Mouse (Mus musculus) ES-CJ7 (cell line): ENCODE data around the gene Add1.
A peak's percentile ranks its signal among the peaks of the same experiment; 100 is the strongest.
"Not testable (repeated sequence)": the region's sequence is repeated elsewhere in the genome, so short reads cannot be mapped to it uniquely, and the experiment has no call there.

Source experiments
- DNase-seq: peaks from one replicate; pipeline ENCODE4 v3.0.0; 2011; ENCODE audit warnings: low read depth, low spot score

Add1 gene

DNA sequence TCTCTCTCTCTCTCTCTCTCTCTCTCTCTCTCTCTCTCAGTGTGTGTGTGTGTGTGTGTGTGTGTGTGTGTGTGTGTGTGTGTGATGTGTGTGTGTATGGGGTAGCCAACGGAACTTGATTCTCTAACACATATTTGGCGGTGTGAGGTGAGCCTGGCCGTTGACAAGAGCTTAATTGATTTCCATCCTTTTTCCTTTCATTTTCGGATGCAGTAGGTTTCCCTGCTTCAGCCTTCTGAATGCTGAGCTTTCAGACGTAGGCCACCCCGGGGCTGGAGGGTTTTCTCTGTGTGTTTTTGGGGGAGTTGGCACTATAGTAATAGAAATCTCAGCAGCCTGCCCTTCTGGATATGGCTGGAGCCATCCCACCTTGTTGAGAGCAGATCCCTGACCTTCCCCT, 23.2 kb upstream of the Add1 start:
- no peak for DNase-seq

DNA sequence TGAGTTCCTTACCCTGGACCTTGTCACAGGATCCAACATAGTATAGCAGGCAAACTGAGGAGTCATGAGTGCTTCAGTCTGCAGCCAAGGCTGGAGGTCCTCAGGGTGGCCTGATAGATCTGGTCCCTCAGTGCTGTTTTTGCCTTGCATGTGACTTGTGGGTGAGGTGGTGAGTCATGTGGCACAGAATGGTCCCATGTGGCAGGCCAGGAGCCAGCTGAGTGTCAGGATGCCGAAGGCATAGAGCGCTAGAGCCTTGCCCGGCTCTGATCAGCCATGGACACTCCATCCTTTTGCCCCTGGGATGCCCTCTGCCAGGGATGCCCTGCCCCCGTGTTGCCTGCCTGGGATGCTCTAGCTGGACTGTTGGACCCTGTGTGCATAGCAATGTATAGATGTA, 21.6 kb upstream of the Add1 start:
- no peak for DNase-seq

DNA sequence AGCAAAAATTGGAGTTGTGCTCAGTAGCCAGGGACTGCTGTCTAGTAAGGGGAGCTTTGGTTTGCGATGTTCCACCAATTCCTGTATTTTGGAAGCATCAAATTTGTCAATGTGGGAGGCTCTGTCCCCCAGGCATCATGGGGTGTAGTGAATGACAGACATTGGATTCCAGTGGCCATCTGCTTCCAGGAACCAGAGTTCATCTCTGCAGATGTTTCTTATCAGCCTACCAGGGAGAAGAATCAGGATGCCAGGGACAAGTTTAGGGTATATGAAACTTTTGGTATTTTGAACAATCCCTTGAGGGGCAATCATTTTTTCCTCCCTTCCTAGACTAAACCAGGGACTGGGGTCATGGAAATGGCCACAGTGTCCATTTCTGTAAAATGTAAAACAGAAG, 9.6 kb upstream of the Add1 start:
- no peak for DNase-seq

DNA sequence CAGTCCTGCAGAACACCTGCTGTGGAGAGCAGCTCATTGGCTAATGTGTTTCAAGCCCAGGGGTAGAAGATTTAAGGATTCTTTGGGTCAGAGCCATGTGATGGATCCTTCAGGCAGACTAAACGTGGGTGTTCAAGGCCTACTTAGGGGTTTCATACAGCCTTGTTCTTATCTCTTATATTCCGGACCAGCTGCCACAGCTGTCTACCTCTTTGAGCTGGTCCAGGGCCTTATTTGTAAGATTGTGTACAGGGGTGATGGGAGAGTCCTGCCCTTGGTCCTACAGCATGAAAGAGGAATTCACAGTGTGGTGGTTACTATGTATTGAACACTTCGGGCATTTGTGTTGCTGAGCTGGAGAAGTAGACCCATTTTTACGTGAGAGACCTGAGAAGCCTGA, 9.2 kb upstream of the Add1 start:
- DNase-seq, result no peak

DNA sequence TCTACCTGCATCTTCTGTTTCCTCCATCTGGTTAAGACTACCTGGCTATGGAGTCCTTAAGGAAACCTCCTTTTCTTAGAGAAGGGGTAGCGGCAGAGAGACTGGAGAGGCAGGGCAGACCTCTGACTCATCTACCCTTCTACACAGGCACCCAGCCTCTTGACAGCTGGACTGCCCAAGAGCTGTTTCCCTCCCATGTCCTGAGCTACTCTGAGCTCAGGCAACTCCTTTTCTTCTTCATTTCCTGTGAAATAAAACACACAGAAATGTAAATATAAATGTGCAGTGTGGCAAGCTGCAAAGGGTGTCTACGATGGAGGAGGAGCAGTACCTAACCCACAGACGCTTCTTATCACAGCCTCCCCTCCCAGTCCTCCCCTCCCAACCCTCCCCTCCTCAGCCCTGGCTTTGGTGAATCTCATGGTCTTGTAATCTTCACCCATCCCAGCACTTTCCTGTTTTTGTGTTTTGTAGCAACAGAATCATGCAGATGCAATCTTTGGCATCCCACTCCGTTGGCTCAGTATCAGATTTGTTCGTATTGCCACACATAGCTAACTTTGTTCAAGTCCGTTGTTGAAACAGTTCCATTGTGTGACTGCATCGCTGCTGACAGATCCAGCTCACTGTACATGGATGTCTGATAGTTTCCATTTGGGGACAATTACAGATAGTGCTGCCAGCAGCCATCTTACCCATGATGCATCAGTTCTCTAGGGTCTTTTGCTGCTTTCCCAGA, 7.8 kb upstream of the Add1 start:
- no peak for DNase-seq

DNA sequence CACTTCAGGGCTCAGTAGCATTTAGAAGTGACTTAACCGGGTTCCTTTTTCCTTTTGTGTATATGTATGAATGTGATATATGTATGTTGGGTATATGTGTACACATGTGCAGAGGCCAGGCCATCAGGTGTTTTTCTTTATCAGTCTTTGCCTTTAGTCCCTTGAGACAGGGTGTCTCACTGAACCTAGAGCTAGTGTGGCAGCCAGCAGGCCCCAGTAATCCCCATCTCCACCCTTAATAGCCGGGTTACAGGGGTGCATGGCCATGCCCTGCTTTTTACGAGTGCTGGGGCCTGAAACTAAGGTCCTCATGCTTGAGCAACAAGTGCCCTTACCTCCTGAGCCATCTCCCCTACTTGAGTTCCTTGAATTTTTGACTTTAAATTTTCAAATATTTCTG, 1.9 kb upstream of the Add1 start:
- no peak for DNase-seq

DNA sequence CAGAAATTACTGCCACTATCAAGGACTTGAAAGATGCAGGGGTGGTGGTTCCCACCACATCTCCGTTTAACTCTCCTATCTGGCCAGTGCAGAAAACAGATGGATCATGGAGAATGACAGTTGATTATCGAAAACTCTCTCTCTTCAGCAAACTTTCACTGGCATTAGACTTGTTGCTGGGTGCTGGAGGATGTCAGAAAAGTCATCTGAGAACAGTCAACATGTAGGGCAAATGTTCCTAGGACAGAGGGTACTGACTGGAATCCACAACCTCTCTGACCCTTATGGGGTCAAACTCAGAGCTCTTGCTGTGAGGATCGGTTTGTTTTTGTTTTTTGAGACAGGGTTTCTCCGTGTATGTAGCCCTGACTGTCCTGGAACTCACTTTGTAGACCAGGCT, 896 bp upstream of the Add1 start:
- DNase-seq, result not testable (repeated sequence)

DNA sequence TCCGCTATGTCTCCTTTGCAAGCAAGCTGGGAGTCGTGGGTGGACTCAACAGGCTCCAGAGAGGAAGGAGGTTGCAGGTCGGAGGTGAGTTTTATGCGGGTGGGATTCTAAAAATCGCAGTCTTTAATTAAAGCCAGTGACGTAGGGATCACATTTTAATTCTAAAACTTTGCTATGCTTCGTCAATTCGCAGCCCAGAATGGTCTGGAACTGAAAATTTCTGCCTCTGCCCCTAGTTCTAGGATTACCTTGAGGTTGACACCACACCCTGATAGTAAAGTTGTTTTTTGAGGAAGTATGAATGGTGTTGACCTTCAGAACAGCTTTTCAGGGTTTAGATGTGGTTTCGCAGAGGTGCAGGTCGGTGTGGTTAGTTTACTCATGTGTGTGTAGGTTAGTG, 1.3 kb downstream of the Add1 start:
- DNase-seq, result no peak

DNA sequence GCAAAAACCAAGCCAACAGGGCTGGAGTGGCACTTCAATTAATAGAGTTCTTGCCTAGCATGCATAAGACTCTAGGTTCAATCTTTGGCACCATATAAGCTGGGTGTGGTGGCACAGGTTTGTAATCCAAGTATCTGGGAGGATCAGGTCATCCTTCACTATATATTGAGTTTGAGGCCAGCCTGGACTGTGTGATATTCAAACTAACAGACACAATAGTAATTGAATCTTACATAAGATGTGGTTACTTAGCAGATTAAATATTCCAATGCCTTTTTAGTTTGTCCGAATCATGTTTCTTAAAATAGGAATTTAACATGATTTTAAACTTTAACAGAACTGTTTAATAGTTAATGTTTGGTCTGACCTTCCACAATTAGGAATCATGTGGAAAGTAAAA, 2.8 kb downstream of the Add1 start:
- DNase-seq, result no peak

DNA sequence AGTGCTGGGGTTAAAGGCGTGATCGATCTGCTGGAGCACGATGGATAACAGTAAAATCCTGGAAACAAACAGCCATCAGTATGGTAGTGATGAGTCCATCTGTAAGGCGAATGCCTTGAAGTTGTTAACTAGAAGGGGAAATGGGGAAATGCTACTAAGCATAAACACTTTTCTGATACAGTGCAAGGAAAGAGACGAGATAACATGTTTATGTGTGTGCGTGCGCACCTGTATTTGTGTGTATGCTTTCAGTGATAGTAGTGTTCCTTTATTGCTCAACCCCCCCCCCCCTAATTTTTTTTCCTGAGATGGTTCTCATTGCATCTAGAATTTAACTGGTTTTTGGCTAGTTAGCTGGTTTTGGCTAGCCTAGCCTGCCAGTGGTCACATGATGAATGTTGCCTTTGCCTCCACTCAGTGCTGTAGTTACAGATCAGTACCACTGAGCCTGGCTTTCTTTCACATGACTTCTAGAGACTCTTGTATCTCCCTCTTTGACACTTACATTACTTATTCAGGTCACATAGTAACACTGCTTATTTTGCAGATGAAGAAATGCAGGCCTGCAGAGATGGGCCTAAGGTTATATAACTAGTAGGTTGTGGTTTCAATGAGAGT, 4.7 kb downstream of the Add1 start:
- DNase-seq, result peak; percentile 48

DNA sequence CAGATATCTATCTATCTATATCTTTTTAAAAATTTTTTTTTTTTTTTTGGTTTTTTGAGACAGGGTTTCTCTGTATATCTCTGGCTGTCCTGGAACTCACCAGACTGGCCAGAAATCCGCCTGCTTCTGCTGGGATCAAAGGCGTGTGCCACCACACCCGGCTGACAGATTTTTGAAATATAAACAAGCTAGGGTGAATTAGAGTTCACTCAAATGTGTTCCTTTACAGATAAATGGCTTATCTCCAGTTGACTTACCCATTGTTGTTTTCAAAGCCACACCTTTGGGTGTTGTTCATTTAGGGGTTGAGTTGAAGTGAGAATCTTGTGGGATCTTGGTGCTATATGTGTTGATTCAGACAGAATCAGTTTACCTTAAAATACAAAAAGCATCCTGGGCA, 5.9 kb downstream of the Add1 start:
- DNase-seq, result no peak

DNA sequence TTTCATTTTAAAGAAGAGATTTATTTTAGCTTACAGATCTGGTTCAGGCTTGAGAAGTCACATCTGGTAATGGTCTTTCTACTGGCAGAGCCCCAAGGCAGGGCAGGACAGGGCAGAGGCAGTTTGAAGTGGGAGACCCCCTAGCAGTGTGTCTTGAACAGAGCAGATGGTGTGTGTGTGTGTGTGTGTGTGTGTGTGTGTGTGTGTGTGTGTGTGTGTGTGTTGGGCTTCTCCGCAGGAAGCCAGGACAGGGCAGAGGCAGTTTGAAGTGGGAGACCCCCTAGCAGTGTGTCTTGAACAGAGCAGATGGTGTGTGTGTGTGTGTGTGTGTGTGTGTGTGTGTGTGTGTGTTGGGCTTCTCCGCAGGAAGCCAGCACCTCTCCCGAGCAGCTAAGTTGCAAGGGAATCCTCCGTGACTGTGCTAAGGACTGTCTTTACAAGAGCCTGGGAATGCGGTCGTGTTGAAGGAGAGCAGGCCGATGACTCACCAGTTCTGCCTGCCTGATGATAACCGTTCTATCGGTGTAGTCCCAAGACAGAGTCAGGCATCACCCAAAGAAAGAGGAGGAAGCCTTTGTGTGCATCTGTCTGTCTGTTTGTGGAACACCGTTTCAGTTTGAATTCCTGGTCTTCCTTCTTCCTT, 8.3 kb downstream of the Add1 start:
- DNase-seq, result peak; percentile 58

DNA sequence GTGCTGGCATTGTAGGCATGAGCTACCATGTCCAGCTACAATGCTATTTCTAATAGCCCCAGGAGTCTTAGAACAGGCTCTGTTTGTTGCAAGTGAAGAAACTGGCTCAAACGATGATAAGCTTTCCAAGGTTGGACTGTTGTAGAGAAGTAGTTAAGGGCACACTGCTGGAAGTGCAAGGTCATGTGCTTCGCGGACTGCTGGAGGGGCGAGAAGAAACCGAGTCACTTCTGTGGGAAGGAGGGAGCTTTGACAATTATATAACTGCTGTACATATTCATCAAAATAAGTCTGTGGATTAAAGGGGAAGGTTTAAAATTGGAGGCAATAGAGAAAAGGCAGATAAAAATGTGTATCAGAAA, 8.8 kb downstream of the Add1 start:
- DNase-seq, result peak; percentile 16

DNA sequence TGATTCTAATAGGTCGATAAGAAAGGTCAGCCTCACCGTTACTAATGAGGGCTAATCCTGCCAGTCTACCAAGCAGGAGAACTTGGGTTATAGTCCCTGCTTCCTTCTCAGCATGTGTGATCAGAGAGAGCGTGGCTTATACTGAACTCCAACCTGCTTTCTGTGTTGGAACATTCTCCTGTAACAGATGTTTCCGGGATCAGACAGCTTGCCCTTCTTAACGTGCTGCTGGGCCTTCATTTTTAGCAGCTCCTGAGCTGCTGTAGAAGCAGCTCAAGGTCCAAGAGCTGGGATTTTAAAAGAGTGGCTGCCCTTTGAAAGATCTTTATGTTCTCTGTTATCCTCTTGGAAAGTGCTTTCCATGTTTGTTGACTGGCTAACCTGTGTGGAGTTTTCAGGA, 11.8 kb downstream of the Add1 start:
- no peak for DNase-seq

DNA sequence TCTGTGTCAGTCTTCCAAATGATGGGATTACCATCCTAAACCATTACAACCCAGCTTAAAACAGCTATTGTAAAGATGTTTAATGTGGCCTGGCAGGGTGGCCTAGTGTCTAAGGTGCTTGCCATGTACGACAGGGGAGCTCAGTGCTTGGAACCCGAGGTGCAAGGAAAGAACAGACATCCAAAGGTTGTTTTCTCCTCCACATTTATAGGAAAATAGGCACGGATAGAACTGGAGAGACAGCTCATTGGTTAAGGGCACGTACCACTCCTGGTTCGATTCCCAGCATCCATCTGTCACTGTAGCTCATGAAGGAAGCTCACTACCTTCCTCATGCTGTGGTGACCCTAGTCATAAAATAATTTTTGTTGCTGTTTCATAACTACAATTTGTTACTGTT, 14.4 kb downstream of the Add1 start:
- no peak for DNase-seq

DNA sequence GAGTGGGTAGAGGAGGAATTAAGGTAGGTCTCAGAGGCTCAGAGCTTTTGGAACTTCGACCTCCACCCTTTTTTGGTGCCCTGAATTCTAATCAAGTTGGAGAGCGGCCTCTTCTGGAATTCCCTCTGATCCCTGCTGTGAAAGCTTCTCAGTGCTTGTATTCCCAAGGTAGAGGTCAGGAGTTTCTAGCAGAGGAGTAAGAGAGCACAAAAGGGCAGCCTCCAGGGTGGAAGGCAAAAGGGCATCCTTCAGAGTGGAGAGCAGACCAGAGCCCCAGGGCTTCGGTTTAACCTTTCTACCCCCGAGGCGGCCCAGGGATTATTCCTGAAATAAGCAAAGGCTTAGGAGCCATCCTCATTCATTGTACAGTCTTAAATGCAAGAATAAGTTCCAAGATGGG, 16.6 kb downstream of the Add1 start:
- peak; percentile 84 for DNase-seq

DNA sequence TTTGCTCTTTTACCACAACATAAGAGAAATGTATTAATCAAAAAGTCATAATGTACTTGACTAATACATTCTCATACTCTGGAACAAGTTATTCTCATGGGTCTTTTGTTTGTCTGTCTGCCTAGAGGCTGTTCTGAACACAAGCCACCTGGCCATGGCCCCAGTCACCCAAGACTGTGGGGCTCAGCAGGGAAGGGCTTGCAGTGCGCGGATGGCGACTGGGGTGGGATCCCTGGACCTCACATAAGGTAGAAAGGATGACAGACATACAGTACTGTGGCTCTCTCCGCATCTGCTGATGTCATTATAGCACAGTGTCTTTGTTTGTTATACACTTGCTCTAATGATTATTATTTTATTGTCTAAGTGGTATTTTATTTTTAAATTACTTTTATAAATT, 17.2 kb downstream of the Add1 start:
- no peak for DNase-seq

DNA sequence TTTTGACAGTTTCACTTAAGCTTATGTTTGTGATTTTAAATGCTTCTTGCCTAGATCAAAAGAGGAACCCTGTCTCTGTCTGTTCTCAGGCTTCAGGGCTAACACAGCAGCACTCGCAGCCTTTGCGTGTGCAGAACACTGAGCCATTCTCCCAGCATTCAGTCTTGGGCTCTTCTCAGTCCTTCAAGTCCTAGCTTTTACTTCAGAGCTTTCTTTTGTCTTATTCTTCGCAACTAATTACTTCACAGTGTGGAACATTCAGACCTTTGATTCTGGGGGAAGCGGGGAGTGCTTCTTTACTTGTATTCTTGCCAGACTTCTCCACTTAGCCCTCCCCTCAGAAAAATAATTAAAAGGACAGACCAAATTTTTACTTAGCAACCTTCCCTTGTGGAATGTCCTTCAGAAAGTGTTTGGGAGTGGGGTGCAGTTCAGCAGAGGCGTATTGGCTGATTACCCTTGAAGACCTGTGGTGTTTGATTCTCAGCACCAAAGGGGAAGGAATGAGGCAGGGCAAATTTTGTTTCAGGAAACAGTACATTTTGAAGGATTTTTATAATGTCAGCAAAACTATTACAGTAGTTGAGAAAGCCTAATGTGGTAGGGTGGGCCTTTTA, 18.0 kb downstream of the Add1 start:
- peak; percentile 23 for DNase-seq

DNA sequence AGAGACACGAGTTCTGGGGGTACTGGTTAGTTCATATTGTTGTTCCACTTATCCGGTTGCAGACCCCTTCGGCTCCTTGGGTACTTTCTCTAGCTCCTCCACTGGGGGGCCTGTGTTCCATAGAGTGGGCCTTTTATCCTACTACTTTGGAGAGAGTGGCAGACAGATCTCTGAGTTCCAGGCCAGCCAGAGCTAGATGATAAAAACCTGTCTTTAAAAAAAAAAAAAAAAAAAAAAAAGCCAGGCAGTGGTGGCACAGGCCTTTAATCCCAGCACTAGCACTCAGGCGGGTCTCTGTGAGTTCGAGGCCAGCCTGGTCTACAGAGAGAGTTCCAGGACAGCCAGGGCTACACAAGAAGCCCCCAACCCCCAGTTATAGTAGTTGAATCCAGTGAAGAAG, 18.8 kb downstream of the Add1 start:
- peak; percentile 22 for DNase-seq

DNA sequence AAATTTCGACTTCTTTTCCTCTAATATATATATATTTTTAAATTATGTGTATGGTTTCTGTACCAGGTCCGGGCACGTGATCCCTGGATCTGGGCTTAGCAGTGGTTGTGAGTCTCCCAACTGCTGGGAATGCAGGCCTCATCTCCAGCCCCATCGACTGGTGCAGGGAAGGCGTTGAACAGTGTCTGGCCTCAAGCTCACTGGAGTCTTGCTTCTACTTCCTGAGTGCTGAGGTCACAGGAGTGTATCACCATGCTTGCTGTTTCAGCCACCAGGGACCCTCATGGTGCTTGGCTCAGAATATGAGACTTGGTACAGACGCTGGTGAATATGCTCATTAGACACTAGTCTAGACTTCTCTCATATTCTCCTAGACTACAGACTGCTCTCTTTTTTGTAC, 19.2 kb downstream of the Add1 start:
- peak; percentile 39 for DNase-seq

DNA sequence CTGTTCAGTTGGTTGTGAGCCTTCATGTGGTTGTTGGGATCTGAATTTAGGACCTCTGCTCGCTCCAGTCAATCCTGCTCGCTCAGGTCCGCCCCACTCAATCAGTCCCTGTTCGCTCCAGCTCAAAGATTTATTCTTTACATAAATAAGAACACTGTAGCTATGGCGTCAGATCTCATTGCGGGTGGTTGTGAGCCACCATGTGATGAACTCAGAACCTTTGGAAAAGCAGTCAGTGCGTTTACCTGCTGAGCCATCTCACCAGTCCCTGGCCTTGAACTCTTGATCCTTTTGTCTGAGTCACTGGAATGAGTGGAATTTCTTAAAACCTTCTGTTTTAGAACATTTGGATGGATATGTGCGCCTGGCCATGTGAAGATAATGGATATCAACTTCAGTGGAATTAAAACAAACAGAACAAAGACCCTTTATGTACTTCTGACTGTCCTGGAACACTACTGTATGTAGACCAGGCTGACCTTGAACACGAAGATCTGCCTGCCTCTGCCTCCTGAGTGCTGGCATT, 19.8 kb downstream of the Add1 start:
- peak; percentile 89 for DNase-seq

DNA sequence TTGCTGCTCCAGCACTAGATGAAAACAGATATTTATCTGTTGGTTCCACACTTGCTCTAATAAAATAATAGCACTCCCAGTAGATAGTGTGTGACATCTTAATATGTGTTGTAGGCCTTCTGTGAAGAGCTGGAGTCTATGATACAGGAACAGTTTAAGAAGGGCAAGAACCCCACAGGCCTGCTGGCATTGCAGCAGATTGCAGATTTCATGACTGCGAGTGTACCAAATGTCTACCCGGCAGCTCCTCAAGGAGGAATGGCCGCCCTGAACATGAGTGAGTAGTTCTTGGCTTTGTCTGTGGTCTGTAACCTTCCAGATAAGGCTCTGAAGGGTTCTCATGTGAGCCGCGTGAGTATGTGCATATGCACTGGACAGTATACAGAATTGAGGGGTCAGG, 31.1 kb downstream of the Add1 start:
- DNase-seq, result no peak
